Mouse (Mus musculus): ENCODE results near the gene Cenpp.
"Not testable (repeated sequence)": the region's sequence is repeated elsewhere in the genome, so short reads cannot be mapped to it uniquely, and the experiment has no call there.

Gene Cenpp

DNA sequence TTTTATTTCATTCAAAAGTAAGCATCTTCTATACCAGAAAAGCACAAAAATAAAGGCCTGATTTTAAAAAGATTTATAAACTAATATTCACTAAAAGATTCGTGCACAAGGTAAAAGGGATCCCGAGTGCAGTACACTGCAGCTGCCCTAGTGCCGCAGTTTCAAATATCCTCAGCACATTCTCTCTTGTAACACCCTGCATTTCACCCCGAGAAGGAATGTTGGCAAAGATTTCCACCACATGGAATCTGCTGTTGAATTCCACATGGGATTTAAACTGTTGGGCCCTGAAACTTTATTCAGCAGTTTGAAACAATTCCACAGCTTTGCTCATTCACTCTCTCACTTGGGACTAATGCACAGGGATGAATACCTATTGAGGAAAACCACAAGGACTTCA, 44.9 kb downstream of the Cenpp start, which contains the start of gene Ogn:
TSS of gene Ogn (plus strand) at position 333 of the 400 bp plus-strand sequence.
- DNase-seq (ENCODE audit: low spot score in 2 of 2) = no peak

DNA sequence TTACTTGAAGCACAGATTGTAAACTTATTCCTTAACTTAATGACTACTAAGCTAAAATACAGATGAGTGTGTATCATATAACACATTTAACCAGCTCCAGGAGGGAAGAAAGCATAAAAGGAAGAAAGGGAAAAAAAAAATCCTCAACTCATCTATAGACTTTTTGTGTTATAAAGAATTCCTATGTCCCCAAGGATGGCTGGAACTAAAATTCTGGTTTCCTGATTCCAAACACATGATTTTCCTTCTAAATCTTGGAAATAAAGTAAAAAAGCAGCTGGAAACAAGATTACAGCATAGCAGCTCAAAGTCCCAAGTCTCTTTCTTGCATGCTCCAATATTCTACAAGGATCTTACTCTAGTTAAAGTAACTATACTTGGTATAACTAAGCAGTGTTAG, 49.0 kb downstream of the Cenpp start:
- no peak for DNase-seq (ENCODE audit: low spot score in 2 of 2)

DNA sequence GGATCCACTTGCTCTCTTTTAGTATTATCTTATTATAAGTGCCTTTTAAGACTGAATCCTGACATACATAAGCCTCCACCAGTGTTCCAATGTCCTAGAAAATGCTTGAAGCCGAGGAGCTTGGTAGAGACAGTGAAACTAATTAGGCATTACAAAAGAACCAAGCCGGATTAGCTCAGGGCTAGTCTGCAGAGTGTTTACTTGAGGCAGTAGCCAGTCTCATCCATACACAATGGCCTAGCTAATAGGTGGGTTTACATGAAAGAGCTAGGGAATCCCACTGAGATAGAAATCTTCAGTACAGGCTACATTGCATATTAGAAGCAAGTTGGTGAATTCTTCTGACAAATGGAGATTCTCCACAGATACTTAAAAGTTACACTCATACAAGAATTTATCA, 50.0 kb downstream of the Cenpp start:
- DNase-seq (ENCODE audit: low spot score in 2 of 2) = not testable (repeated sequence)

DNA sequence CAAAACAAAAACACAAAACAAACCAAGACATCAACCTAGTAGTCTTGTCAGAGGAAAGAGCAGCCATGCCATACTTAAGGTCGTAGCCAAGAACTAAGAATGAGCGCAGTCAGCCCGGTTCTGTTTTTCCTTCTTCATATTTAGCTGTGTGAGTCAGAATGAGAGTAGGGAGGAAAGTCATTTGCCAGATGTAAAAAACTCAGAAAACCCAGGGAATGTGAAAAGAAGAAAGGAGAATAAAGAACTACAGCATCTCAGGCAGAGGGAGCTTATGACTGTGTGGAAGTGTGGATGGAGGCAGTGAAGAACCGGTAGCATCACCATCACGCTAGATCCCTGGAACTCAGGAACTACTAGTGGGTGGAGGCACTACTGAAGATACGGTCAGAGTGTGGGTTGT, 66.5 kb downstream of the Cenpp start:
- no peak for DNase-seq (ENCODE audit: low spot score in 2 of 2)

DNA sequence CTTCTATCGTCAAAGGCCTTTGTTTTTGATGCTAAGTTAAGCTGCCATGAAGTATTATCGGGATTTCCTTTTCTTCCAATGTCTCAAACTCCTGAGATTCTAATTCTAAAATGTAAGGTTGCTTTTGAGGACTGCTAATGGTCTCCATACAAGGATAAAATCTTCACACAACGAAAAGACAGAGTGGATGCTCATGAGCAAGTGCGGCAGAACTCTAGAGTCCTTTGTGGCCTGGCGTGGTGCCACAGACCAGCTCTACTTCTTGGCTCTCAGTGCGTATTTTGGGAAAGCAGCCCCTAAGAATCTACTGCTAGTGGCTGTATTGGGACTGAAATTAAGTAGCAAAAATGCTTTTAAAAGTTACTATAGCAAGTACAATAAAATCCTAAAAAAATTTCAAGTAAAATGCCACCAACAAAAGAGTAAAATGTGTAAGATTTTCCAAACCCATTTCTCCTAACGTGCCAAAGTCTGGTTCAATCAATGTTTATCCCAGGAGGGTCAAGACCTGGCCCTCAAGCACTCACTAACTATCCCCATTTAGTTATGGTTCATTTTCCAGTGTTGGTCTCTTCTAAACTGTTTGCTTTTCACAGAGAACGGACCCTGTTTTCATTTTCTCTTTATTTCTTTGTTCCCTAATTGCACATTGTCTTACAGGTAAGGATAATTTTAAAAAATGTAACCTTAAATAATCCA, 68.1 kb downstream of the Cenpp start:
- no peak for DNase-seq (ENCODE audit: low spot score in 2 of 2)

DNA sequence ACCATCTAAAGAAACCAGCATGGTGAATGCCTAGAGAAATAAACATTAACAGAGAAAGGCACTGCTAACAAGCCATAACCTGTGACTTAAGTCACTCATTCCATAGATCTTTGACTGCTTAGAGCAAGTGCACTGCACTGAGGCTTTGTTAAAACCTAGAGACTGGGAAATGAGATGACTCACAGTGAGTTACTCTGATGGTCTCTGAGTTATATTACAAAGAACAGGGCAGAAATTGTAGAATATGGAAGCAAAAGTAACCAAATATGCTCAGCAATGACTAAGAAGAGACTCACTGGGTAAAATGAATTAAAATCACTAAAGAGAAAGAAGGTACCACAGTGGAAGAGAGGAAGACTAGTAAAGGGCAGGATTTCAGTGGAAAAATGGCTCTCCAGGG, 68.7 kb downstream of the Cenpp start:
- DNase-seq (ENCODE audit: low spot score in 2 of 2) = no peak

DNA sequence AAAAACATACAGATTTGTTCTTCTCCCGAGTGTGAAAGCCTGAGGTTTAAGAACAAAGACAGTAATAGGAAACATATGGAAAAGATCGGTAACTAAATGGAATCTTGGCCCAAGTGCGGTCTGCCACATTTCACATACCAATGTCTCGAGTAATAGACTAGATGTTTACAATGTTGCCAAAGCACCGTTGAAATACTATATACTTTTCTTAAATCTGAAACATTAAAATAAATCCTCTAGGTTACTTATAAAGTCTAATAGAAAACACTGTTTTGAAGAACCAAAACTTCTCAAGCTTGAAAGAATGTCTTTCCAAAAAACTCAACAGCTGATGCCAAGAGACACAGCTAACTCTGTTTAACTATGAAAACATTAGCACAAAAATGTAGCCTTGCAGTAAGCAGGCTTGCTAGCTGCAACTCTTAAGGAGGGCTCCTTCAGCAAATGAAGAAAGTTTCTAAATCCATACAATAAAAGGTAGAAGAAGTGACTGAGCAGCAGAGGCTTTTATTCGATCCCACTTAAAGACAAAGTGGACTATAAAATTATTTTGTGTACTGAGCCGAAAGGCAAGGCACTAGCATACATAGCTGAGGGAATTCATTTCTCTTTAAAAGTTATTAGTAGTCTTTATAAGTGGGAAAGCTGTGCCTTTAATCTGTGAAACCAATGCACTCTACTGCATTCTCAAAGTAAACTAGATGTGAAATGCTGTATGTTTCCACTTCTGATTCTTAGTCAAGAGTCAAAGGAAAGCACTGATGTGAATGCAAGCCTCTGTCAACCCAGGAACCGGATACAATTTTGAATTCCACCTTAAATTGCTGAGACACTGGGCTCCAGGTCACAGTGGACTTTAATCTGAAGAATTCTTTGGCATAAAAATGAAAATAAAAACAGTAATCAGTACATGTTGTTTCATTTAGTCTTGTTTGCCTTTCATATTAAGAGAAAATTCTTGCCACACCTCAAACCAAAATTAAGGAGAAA, 70.7 kb downstream of the Cenpp start, which contains the start of gene Omd:
TSS of gene Omd (plus strand) at position 922 of the 990 bp plus-strand sequence.
- DNase-seq (ENCODE audit: low spot score in 2 of 2) = no peak

DNA sequence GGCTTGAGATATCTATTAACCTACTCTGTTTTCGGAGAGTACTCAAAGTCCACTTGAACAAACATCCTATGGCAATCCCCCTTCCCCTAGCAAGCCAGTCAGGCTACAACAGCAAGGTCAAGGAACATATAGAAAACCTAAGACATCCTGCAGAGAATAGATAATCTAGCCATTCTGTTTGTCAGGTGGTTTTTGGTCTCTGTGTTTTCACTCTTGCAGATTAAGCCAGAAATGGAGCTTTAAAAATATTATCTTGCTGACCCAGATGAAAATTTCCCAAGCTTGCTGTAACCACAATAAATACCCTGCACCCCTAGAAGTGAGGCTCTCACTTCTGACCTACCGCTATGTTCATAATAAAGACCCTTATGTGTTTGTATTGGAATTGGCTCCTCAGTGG, 81.2 kb downstream of the Cenpp start:
- no peak for DNase-seq (ENCODE audit: low spot score in 2 of 2)

DNA sequence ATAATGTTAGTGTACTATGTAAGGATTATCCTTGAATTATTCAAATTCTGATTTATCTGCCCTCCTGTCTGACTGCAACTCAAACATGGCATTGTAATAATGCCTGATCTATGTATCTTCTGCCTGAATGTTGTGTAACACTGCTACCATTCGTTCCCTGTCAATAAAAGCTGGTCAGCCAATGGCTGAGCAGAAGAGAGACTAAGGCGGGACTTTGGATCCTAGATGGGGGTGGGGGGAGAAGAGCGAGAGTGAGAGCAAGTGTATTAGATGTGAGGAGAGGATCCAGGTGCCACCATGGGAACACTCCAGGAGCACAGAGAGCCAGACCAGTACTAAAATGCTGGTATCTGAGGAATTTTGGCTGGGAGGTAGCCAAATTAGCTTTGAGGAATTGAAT, 82.2 kb downstream of the Cenpp start:
- no peak for DNase-seq (ENCODE audit: low spot score in 2 of 2)

DNA sequence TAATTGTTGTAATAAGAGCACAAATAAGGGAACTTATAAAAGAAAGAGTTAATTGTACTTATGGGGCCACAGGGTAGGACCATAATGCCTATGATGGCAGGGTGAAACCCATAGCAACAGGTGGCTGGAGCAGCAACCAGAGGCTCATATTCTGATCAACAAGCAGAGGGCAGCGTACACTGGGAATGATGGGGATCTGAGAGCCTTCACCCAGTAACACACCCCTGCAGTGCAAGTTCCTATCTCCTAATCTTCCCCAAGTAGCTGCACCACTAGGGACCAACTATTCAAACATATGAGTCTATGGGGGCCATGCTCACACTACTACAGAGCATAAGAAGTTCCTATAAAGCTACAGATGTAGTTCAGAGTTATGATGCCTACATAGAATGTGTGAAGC, 88.2 kb downstream of the Cenpp start:
- no peak for DNase-seq (ENCODE audit: low spot score in 2 of 2)

DNA sequence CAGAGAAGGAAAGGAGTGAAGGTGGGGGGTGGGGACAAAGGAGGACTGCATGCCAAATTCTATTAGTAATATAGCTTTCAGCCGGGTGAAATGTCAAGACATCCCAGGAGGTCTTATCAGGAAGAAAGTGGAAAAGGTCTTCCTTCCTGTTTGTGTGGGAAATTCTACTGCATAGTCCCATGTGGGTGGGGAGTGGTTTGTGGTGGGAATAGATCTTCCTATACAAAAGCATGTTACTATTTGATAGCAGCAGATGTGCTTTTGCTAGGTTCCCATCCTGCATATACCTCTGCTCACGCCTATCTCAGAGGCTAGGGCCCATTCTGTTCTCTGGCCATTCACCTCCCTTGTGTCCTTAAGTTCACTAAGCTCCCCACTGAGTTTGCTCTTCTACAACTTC, 91.7 kb downstream of the Cenpp start:
- DNase-seq (ENCODE audit: low spot score in 2 of 2) = no peak

DNA sequence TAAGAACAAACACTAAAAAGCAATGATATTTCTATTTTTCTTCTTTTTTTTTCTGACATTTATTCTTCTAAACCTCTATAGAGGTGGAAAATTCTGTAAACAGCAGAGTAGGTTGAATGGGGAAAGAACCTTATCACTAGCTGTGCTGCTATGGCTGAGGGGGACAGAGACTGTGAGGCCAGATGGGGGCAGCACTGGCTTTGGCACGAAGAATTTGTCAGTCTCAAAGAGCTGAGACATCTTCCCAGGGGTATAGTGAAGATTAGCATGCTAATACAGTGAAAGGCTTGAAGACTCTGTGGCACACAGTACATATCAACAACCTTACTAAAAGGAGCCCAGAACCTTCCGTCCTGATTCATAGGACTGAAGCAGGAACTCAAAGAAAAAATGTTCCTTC, 93.4 kb downstream of the Cenpp start:
- DNase-seq (ENCODE audit: low spot score in 2 of 2) = no peak

DNA sequence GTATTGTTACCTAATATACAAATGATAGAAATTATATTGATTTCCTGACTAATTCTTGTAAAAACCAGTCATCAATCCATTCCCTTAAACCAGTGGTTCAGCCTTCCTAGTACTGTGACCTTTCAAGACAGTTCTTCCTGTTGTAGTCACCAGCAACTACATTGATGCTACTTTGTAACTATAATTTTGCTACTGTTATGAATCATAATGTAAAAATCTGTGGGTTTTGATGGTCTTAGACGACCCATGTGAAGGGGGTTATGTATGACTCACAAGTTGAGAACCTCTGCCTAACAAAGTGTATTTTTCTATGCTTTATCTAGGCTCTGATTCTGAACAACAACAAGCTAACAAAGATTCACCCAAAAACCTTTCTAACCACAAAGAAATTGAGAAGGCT, 95.7 kb downstream of the Cenpp start:
- DNase-seq (ENCODE audit: low spot score in 2 of 2) = no peak

DNA sequence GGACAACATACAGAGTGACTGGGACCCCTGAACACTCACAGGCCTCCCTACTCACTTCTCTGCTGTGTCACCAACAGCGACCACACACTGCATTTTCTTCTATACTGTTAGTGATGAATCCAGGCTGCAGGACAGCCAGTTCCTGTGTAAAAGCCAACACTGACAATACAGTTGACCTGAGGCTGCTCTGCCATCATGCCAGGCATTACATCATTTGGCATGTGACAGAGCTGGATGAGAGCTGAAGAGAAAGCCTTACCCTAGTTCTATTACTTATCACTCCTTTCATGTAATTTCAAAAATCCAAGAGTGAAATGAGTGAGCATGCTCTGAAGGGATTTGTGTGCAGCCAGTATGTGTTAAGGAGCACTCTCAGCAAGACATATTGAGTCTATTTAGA, 96.4 kb downstream of the Cenpp start:
- DNase-seq (ENCODE audit: low spot score in 2 of 2) = no peak

DNA sequence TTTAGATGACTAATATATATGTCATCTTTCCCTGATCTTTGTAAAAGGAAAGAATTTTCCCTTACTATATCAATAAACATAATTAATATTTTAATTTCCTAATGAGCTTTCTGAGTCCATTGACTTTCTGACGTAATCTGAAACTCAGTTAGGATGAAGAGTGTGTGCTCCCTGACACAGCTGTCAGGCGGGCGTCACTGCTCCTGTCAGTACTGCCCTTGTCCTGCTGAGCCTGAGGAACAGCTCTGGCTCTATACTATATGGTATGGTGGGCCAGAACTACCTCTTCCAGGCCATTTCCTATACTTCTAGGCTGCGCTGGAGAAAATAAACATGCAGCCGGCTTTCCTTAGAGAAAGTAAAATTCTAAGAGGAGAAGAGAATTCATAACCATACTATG, 98.1 kb downstream of the Cenpp start:
- DNase-seq (ENCODE audit: low spot score in 2 of 2) = no peak

DNA sequence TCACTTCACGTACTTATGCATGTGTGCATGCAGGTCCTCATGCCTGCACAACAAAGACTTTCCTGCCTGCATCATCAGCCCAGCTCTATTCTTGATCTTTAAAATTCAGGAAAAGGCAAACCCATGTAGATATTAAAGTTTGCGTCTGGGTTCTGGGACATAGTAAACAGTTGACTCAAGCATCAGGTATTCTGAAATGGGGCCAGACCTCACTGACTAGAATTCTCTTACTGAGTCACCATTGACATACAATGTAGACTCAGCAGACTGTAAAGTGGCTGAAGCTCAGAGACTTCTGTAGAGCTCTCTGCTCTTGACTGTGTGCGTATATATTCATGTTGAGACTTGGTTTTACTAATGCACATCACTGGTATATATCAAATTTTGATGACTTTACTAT, 103.0 kb downstream of the Cenpp start:
- no peak for DNase-seq (ENCODE audit: low spot score in 2 of 2)

DNA sequence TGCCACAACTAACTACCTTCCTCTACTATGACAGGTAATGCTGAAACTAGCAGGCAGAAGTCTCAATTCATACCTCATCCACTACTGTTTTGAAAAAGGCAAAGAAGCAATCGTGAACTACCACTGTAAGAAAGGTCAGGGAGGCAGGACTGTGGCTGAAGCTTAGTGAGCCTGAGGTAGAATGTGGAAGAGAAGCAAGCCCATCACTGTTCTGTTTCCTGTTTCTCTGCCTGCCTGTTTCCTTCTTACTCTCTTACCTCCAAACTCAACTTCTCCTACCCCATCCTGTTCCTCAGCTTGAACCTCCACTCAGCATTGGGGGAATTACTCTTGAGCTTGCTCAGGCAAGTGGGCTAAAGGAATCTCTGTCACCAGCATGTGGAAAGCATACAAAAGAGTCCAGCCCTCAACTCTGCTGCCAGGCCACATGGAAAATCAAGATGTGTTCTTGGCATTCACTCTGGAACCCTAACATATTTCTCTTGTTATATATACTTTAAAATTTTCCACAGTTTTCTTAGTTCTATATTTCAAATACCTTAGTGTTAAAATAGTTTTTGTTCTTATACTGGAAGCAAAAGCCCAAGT, 104.9 kb downstream of the Cenpp start:
- DNase-seq (ENCODE audit: low spot score in 2 of 2) = no peak

DNA sequence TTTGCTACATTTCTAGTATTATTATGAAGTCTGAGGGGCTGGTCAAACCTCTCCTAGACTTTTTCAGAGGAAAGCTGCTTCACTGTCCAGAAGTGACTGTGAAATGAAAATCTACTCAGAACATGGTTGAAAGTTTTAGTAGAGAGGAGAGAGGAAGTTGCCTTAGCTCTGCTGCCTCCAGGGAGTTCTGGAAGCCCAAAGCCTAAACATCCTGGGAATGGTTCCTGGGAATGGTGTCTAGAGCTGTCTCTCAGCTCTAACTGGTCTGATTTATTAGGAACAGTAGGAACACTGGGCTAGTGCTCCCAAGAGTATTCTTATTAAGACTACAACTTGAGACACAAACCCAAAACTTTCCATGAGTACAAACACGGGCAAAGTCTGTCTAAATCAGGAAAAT, 106.1 kb downstream of the Cenpp start:
- DNase-seq (ENCODE audit: low spot score in 2 of 2) = no peak

DNA sequence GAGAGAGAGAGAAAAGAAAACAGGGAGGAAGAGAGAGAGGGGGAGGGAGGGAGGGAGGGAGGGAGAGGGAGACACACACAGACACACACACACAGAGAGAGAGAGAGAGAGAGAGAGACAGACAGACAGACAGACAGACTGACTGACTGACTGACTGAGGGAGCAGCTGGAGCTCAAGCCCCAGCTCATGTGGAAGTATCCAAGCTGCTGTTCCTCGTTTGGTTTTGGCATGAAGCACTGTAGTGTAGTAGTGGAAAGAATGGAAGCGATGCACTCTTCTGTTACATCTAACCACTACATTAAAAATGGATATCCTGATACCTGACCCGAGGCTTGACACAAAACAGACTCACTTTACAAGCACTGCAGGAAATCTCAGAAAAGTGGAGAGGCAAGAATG, 106.9 kb downstream of the Cenpp start:
- DNase-seq (ENCODE audit: low spot score in 2 of 2) = no peak

DNA sequence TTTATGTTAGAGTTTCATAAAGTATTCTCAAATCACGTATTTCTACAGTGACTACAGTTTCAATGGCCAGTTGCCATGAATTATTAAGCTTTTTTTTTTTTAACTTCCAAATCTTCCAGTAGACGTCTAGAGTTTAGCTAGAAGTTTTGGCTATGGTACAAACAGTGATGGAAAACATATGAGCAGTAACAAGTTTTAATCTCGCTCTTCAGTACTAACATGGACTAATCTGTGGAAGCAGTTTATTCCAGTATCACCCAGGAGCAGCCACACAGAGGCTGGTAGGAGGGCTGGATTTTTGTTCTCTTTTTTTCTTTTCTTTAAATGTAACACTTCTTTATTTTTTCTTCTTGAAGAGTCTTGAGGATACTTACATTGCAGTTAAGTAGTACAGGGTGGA, 108.3 kb downstream of the Cenpp start, which contains the start of gene Aspn:
TSS of gene Aspn (plus strand) at position 165 of the 400 bp plus-strand sequence.
- DNase-seq (ENCODE audit: low spot score in 2 of 2) = no peak

DNA sequence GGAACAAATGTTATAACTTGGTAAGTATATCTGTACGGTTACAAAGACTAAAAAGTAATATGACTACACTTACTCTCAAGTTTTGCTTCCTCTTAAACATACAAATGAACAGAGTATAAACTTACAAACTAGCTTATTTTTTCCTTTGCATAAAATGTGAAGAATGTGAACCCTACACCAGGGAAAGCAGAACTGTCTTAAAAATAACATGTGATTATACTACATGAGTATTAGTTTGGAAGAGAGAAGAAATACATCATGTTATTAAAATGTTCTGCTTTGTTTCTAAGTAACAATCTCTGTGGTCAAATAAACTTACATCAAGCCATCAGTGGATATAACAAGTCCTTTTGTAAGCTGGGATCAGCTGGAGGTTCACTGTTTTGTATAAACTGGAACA, 113.9 kb downstream of the Cenpp start:
- no peak for DNase-seq (ENCODE audit: low spot score in 2 of 2)

DNA sequence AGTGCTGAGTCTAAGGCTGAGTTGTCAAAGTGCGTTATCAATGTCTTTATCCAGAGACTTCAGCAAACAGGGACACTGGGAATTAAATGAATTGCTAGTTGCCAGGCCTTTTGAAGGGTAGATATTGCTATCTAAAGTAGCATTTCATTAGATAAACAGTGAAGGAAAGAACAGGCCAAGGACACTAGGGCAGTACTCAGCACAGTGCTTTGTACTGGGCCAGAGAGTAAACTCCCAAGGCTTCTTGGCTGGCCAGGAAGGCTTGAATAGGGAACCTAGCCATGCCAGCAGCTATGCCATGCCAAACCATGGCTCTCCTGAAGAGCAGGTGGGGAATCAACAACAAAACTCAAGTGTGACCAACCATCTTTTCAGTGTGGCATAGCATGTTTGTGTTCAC, 115.6 kb downstream of the Cenpp start:
- no peak for DNase-seq (ENCODE audit: low spot score in 2 of 2)

DNA sequence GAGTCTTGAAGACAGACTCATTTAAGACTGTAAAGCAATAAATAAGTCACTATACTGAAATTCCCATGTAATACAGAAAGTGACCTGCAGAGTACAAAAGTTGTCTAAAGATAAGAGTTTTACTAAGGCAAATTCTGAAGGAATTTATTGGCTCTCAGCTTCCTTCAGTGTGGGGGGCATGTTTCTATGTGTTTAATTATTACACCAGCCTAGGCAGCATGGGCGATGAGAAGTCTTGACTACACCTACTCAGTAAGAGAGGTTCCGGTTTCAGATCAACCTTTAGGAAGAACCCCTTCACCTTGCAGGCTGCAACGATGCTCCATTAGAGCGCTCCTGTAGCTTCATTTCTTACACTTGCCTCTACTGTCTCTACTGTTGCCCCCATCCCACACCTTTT, 121.9 kb downstream of the Cenpp start:
- DNase-seq (ENCODE audit: low spot score in 2 of 2) = no peak

Measured in thymus, postnatal 10 days (tissue).